Mouse (Mus musculus) ES-Bruce4 (cell line): ENCODE data around the gene Dock7.

Experiments used
- CTCF ChIP-seq: IDR thresholded peaks from one replicate; pipeline ENCODE4 v1.8.1; 2011; ENCODE audit warnings: low read depth, low read length
- EP300 ChIP-seq: IDR thresholded peaks from 2 replicates; pipeline ENCODE4 v1.6.1; 2011; ENCODE audit warnings: low read depth, low read length; ENCODE audit not compliant: insufficient read depth

DNA sequence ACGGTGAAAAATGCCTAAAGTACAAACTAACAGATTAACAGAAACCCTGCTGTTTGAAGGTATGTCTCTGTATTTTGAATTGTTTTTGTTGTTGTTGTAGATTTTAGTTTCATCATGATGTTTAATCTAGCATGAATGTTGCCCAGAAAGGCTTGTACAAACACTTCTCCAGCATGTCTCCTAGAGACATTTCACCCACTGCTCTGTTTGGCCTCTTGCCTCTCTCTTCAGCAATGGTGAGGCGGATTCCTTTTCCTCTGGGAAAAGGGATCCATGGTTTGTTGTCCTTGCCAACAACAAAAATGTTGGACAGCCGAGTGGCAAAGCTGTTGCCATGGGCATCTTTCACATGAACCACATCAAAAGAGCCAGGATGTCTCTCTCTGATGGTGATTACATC lies 17.9 kb downstream of the Dock7 start:
- TF ChIP-seq EP300 = no peak
- TF ChIP-seq CTCF = no peak
